Mouse (Mus musculus) kidney, embryonic 15.5 days (tissue): ENCODE results near the gene Tulp1. TPM values are rescaled to one million over a fixed set of nuclear protein-coding genes. Genes with fewer than 3 reads are reported as not detected.
A peak's percentile ranks its signal among the peaks of the same experiment; 100 is the strongest.

ENCODE experiments used
- ATAC-seq: fragments of 200-750 bp; cut with Nextera tagmentation; replicated peaks from 2 replicates; pipeline ENCODE4 v1.8.0; 2017; ENCODE audit warnings: moderate TSS enrichment; ENCODE audit not compliant: low FRiP score
- H3K27ac ChIP-seq: fragments of 300-500 bp; sonication (generic); 2 replicates; pipeline ENCODE4 v1.5.1; 2015; ENCODE audit warnings: mild to moderate bottlenecking, inconsistent platforms
- H3K27me3 ChIP-seq: fragments of 300-500 bp; sonication (generic); 2 replicates; pipeline ENCODE4 v1.6.1; 2015; ENCODE audit warnings: inconsistent platforms
- H3K36me3 ChIP-seq: fragments of 300-500 bp; sonication (generic); 2 replicates; pipeline ENCODE4 v1.6.1; 2015; ENCODE audit warnings: inconsistent platforms
- H3K4me1 ChIP-seq: fragments of 300-500 bp; sonication (generic); 2 replicates; pipeline ENCODE4 v1.6.1; 2015; ENCODE audit warnings: inconsistent platforms
- H3K4me2 ChIP-seq: fragments of 300-500 bp; sonication (generic); 2 replicates; pipeline ENCODE4 v1.6.1; 2015; ENCODE audit warnings: moderate library complexity, mild to moderate bottlenecking, inconsistent platforms
- H3K4me3 ChIP-seq: fragments of 300-500 bp; sonication (generic); replicated peaks from 2 replicates; pipeline ENCODE4 v1.5.1; 2015; ENCODE audit warnings: mild to moderate bottlenecking, inconsistent platforms
- H3K9ac ChIP-seq: fragments of 300-500 bp; sonication (generic); 2 replicates; pipeline ENCODE4 v1.6.1; 2015; ENCODE audit warnings: mild to moderate bottlenecking, inconsistent platforms
- H3K9me3 ChIP-seq: fragments of 300-500 bp; sonication (generic); replicated peaks from 2 replicates; pipeline ENCODE4 v1.6.1; 2016; ENCODE audit warnings: inconsistent platforms
- WGBS: fragments of 180-500 bp; shearing (Covaris S2); methylation state at CpG from one replicate; pipeline ENCODE4 v1.1.7; 2015; ENCODE audit warnings: mixed read lengths; 5-methylcytosine and 5-hydroxymethylcytosine counted together
- polyA plus RNA-seq: library from polyadenylated mRNA; unstranded; fragments of >200 nt; fragmentation: Nextera tagmentation; extraction: Ambion mirVana; gene quantifications from 2 replicates; pipeline ENCODE4 v1.2.1, GENCODE M21; 2015

Tulp1 gene
- polyA plus RNA-seq, 1 experiment from 2014 or later: 6.4 TPM

- Histone ChIP-seq H3K27ac (peak overlapping the region; percentile 42; the same call in 1 of the 2 replicates), H3K36me3 (no peaks in the 10 kb centered on the region), H3K4me3 (peak overlapping the region; percentile 85), H3K9ac (peak overlapping the region; percentile 92), H3K4me1 (peaks cover 81% of the 10 kb centered on the region), H3K27me3 (0 out of 2 replicates have a peak, but pooled peaks cover 4% of the 10 kb centered on the region), H3K4me2 (peak overlapping the region; percentile 93), H3K9me3 (no peaks in the 10 kb centered on the region)
- 45% methylated on average over 6 of the region's 6 CpGs for WGBS
- ATAC-seq: no peak
Measured at GRCm38 (mm10) chr17:28348211-28348610, 16.8 kb downstream of the Tulp1 start.

DNA sequence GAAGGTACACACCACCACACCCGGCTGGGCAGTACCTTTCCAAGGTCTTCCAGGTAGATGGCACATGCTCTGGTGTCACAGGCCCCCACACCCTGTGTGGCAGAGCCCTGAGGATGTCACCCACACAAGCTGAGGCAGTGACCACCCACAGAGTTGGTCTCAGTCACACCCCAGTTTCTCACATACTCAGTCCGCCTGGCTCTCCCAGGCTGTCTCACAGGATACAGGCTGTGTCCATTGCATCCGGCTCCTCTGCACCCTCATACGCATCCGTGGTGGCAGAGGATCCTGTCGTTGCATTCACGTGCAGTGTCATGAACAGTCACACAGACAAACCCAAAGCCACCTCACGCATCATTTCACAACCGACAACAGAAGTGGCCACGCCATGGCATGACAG lies 17.7 kb downstream of the Tulp1 start:
- no peak for ATAC-seq
- no peaks in the 10 kb centered on the region for H3K27me3 ChIP-seq
- 65% methylated on average over 10 of the region's 10 CpGs for WGBS
- peaks cover 89% of the 10 kb centered on the region for H3K4me1 ChIP-seq
- no peaks in the 10 kb centered on the region for H3K36me3 ChIP-seq
- H3K4me3 ChIP-seq: no peak overlapping the region
- H3K4me2 ChIP-seq: no peak overlapping the region
- H3K9me3 ChIP-seq: no peaks in the 10 kb centered on the region
- no peak overlapping the region; the same call in 1 of the 2 replicates for H3K9ac ChIP-seq
- H3K27ac ChIP-seq: no peak overlapping the region

DNA sequence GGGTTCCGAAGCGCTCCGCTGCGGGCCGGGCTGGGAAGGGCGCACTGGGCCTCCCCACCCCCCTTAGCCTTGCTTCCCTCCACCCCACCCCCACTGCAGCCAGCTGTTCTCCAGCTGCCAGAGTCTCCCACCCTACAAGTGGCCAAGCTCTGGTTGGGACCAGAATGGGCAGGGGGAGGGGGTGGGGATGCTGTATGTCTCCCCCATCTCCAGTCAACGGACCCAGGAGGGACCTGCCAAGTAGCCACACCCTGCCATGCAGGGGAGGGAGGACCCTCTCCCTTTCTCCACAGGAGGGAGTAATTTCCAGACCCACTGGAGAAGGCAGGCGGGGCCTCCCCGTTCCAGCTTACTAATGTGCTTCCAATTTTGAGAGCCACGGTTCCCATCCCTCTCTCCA lies 19.1 kb downstream of the Tulp1 start:
- Histone ChIP-seq H3K4me1 (peaks cover 88% of the 10 kb centered on the region), H3K36me3 (no peaks in the 10 kb centered on the region), H3K27ac (peak overlapping the region; percentile 95), H3K9me3 (no peaks in the 10 kb centered on the region), H3K4me3 (peak overlapping the region; percentile 23), H3K9ac (peak overlapping the region; percentile 18; the same call in 1 of the 2 replicates), H3K4me2 (peak overlapping the region; percentile 52), H3K27me3 (no peaks in the 10 kb centered on the region)
- WGBS: 9% methylated on average over 10 of the region's 10 CpGs
- ATAC-seq: no peak; the same call in 1 of the 2 replicates

DNA sequence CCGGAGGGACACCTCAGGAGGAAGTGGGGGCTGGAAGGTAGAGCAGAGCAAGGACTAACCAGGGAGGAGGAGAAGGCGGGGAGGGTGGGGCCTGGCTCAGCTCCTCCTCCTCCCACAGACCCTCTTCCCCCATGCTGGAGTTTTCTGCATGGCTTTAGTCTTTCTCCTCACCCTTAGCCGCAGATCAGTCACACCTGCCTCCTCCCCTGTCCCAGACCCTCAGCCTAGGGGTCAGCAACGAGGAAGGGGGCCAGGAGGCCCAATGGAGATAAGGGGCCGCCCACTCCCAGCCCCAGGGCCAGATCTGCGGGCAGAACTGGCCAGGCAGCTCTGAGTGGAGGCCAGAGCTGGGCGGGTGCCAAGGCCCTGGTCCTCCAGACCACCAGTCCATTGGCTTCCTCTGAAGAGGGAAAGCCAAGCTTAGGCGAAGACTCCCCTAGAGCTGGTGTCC lies 19.7 kb downstream of the Tulp1 start:
- peak overlapping the region; percentile 23 for H3K4me3 ChIP-seq
- no peak for ATAC-seq
- WGBS: 14% methylated on average over 7 of the region's 8 CpGs
- peak overlapping the region; percentile 52 for H3K4me2 ChIP-seq
- H3K9me3 ChIP-seq: no peaks in the 10 kb centered on the region
- H3K4me1 ChIP-seq: peaks cover 93% of the 10 kb centered on the region
- H3K27me3 ChIP-seq: no peaks in the 10 kb centered on the region
- H3K27ac ChIP-seq: peak overlapping the region; percentile 95
- peaks cover 4% of the 10 kb centered on the region for H3K36me3 ChIP-seq
- no peak overlapping the region; the same call in 1 of the 2 replicates for H3K9ac ChIP-seq

DNA sequence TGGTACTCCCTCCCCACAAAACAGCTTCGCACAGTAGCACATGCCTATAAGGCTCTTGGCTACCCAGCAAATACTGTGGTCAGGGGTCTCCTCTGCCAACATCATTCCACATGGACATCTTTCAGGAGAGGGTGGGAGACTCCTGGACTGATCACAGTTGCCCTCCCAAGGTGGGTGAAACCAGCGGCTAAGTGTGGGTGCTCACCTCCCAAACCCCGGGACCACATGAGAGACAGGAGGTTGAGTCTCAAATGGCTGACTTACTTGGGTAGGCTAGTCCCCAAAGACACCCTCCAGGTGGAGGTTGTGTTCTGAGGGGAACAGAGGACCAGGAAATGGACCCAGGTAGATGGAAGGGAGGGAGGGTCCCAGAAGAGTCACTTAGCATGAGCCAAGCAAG lies 20.4 kb downstream of the Tulp1 start:
- ATAC-seq: no peak
- peaks cover 10% of the 10 kb centered on the region for H3K36me3 ChIP-seq
- 57% methylated on average over 3 of the region's 3 CpGs for WGBS
- 0 out of 2 replicates have a peak overlapping the region, but pooled peaks have one; percentile 23 for H3K4me3 ChIP-seq
- peak overlapping the region; percentile 95 for H3K27ac ChIP-seq
- peaks cover 96% of the 10 kb centered on the region for H3K4me1 ChIP-seq
- peak overlapping the region; percentile 52 for H3K4me2 ChIP-seq
- H3K9ac ChIP-seq: no peak overlapping the region
- no peaks in the 10 kb centered on the region for H3K27me3 ChIP-seq
- no peaks in the 10 kb centered on the region for H3K9me3 ChIP-seq

GRCm38 (mm10) chr17:28344050-28344607 lies 20.9 kb downstream of the Tulp1 start:
- Histone ChIP-seq H3K4me1 (peaks cover 95% of the 10 kb centered on the region), H3K36me3 (peaks cover 15% of the 10 kb centered on the region), H3K4me3 (no peak overlapping the region), H3K4me2 (peak overlapping the region; percentile 52; the same call in 1 of the 2 replicates), H3K27ac (peak overlapping the region; percentile 95; the same call in 1 of the 2 replicates), H3K27me3 (no peaks in the 10 kb centered on the region), H3K9ac (no peak overlapping the region), H3K9me3 (no peaks in the 10 kb centered on the region)
- no peak for ATAC-seq
- WGBS: 24% methylated on average over 4 of the region's 4 CpGs

DNA sequence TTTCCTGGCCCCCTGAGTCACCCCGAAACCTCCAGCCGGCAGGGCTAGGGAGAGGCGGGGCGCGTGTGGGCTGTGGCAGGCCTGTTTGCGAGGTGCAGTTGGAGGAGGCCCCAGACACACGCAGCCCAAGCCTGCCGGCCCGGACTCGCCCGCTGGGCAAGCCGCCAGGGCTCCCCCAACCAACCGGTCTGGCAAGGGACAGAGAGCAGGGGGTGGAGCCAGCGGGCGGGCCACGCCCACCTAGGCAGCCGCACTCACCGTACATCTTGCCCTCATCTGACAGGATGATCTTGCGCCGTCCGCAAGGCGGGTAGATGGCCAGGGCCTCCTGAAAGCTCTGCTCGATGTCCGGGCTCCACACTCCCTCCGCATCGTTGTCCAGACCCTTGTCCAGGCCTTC lies 23.9 kb downstream of the Tulp1 start:
- Histone ChIP-seq H3K36me3 (peaks cover 42% of the 10 kb centered on the region), H3K9ac (peak overlapping the region; percentile 38), H3K4me2 (peak overlapping the region; percentile 57), H3K27me3 (no peaks in the 10 kb centered on the region), H3K4me1 (peaks cover 66% of the 10 kb centered on the region), H3K9me3 (no peaks in the 10 kb centered on the region), H3K27ac (peak overlapping the region; percentile 78), H3K4me3 (peak overlapping the region; percentile 14)
- WGBS: 8% methylated on average over 26 of the region's 26 CpGs
- peak; percentile 69 for ATAC-seq

- Histone ChIP-seq H3K27ac (peak overlapping the region; percentile 78), H3K9ac (peak overlapping the region; percentile 38; the same call in 1 of the 2 replicates), H3K36me3 (peaks cover 47% of the 10 kb centered on the region), H3K4me3 (peak overlapping the region; percentile 14), H3K4me1 (peaks cover 64% of the 10 kb centered on the region), H3K4me2 (peak overlapping the region; percentile 57), H3K9me3 (no peaks in the 10 kb centered on the region), H3K27me3 (no peaks in the 10 kb centered on the region)
- 67% methylated on average over 7 of the region's 7 CpGs for WGBS
- no peak for ATAC-seq
Measured at GRCm38 (mm10) chr17:28340578-28340977, 24.4 kb downstream of the Tulp1 start.

GRCm38 (mm10) chr17:28337547-28337946 lies 27.5 kb downstream of the Tulp1 start:
- 92% methylated on average over 7 of the region's 7 CpGs for WGBS
- no peak overlapping the region for H3K27ac ChIP-seq
- H3K4me2 ChIP-seq: no peak overlapping the region
- H3K4me1 ChIP-seq: peaks cover 61% of the 10 kb centered on the region
- peaks cover 76% of the 10 kb centered on the region for H3K36me3 ChIP-seq
- no peak overlapping the region for H3K9ac ChIP-seq
- no peak for ATAC-seq
- H3K27me3 ChIP-seq: no peaks in the 10 kb centered on the region
- H3K4me3 ChIP-seq: no peak overlapping the region
- H3K9me3 ChIP-seq: no peaks in the 10 kb centered on the region

DNA sequence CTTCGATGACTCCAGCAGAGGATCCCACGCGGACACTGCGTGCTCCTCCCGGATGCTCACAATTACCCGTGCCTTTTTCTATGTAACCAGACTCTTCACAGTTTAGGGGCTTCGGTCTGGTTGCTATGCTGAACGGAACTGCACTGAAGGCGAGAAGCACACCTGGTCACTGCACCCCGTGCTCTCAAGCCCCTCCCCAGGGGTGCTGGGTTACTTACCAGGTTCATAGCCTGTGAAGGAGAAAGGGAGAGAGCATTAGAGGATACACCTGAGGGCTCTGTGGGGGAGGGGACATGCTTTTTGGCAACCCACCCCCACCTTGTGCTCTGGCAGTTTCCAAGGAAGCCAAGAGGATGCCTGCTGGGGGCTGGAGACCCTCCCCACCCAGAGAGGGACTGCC lies 29.8 kb downstream of the Tulp1 start:
- H3K27me3 ChIP-seq: no peaks in the 10 kb centered on the region
- no peak overlapping the region for H3K4me2 ChIP-seq
- no peak overlapping the region for H3K9ac ChIP-seq
- 65% methylated on average over 10 of the region's 10 CpGs for WGBS
- H3K4me3 ChIP-seq: no peak overlapping the region
- peaks cover 57% of the 10 kb centered on the region for H3K4me1 ChIP-seq
- peaks cover 92% of the 10 kb centered on the region for H3K36me3 ChIP-seq
- no peak overlapping the region for H3K27ac ChIP-seq
- no peaks in the 10 kb centered on the region for H3K9me3 ChIP-seq
- no peak for ATAC-seq

DNA sequence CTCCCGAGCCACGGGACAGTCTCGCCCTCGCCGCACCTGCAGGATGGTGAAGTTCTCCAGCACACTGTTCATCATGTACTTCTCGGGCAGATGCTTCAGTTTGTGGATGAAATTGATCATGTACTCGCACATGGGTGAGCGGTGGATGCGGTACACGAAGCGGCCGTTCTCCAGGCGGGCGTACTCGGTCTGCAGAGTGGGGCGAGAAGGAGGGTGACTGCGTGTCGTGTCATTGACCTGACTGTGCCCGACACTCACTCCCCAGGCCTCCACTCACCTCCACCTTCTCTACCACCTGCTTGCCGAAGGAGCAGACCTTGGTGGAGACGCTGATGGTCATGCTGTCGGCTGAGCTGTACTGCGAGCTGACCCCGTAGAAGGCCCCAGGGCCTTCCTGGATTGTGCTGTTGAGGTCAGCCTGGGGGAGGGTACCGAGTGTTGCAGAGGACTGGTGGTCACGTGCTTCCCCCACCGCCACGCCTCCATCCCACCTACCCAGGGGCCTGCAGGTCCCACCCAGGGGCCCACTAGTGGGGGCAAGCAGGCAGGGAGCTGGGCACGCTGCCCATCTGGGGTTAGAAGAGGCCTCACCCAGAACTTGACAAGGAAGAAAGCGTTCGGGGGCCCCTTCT lies 32.0 kb downstream of the Tulp1 start:
- peaks cover 79% of the 10 kb centered on the region for H3K36me3 ChIP-seq
- peaks cover 57% of the 10 kb centered on the region for H3K4me1 ChIP-seq
- H3K4me3 ChIP-seq: no peak overlapping the region
- 0 out of 2 replicates have a peak, but pooled peaks have one; percentile 6 for ATAC-seq
- H3K27ac ChIP-seq: peak overlapping the region; percentile 71
- H3K27me3 ChIP-seq: no peaks in the 10 kb centered on the region
- no peaks in the 10 kb centered on the region for H3K9me3 ChIP-seq
- H3K9ac ChIP-seq: peak overlapping the region; percentile 17; the same call in 1 of the 2 replicates
- WGBS: 42% methylated on average over 31 of the region's 31 CpGs
- peak overlapping the region; percentile 17; the same call in 1 of the 2 replicates for H3K4me2 ChIP-seq

DNA sequence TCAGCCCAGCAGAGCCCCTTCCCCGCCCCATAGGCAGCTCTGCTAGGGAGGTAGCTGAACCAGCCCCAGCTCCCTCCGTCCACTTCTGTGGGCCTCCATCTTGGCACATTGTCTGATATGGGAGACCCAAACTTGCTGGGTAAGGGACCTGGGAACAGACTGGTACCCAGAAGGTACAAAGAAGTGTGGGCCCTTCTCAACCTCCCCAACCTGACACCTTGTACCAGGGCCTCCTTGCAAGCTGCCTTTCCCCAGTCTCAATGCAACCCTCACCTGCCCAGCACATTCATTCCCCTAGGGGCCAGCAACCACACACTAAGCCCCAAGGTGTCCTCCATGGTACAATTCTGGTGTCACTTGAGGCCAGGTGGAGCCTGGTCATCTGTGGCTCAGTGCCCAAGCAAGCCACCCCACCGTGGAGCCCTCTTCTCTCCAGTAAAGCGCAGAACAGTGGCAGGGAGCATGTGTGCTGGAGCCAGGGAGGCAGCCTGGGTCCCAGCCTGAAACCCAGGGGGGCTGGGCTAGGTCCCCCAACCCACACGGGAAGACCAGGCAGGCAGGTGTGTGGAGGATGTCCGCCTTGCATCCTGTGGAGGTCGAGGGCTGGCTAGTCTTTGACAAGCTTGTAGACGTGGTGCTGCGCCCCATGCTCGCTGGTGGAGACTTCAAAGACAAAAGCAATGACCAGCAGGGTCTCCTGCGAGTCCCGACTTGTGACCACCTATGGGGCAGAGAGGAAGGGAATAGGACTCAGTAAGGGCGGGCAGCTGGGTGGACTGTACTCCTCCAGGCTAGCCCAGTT lies 32.7 kb downstream of the Tulp1 start:
- no peak overlapping the region for H3K4me3 ChIP-seq
- 43% methylated on average over 13 of the region's 13 CpGs for WGBS
- H3K27me3 ChIP-seq: no peaks in the 10 kb centered on the region
- no peak for ATAC-seq
- H3K4me1 ChIP-seq: peaks cover 64% of the 10 kb centered on the region
- peak overlapping the region; percentile 71 for H3K27ac ChIP-seq
- no peaks in the 10 kb centered on the region for H3K9me3 ChIP-seq
- H3K36me3 ChIP-seq: peaks cover 72% of the 10 kb centered on the region
- no peak overlapping the region for H3K4me2 ChIP-seq
- no peak overlapping the region for H3K9ac ChIP-seq
